Mouse (Mus musculus) cortical plate, adult 2 months (tissue): ENCODE measurements around the gene Gm49395. TPM values are rescaled to one million over a fixed set of nuclear protein-coding genes. Genes with fewer than 3 reads are reported as not detected.

Source experiments
- H3K27ac ChIP-seq: fragments of 200-500 bp; 2 replicates; pipeline ENCODE4 v1.5.1; 2012; ENCODE audit warnings: low read length, control low read depth, inconsistent platforms; ENCODE audit not compliant: insufficient read depth
- H3K4me1 ChIP-seq: fragments of 200-500 bp; 2 replicates; pipeline ENCODE4 v1.6.1; 2011; ENCODE audit warnings: low read length; ENCODE audit not compliant: control insufficient read depth, insufficient read depth
- H3K4me3 ChIP-seq: fragments of 200-500 bp; 2 replicates; pipeline ENCODE4 v1.5.1; 2011; ENCODE audit warnings: mild to moderate bottlenecking, low read length, control low read depth; ENCODE audit not compliant: insufficient read depth
- CTCF ChIP-seq: fragments of 200-500 bp; IDR thresholded peaks from 2 replicates; pipeline ENCODE4 v1.5.1; 2011; ENCODE audit warnings: mild to moderate bottlenecking, control low read depth, low read length; ENCODE audit not compliant: insufficient read depth; ENCODE audit errors: extremely low read depth
- POLR2A ChIP-seq: fragments of 200-500 bp; IDR thresholded peaks from 2 replicates; pipeline ENCODE4 v1.6.1; 2011; ENCODE audit warnings: mild to moderate bottlenecking, low read length, control low read depth; ENCODE audit not compliant: insufficient read depth; ENCODE audit errors: extremely low read depth
- polyA plus RNA-seq: library from polyadenylated mRNA; depleted of rRNA; stranded (reverse); fragments of >200 nt; gene quantifications from 2 replicates; pipeline ENCODE4 v1.2.3, GENCODE M21; 2012

Gene Gm49395
- polyA plus RNA-seq, 1 experiment = 0.54 TPM

DNA sequence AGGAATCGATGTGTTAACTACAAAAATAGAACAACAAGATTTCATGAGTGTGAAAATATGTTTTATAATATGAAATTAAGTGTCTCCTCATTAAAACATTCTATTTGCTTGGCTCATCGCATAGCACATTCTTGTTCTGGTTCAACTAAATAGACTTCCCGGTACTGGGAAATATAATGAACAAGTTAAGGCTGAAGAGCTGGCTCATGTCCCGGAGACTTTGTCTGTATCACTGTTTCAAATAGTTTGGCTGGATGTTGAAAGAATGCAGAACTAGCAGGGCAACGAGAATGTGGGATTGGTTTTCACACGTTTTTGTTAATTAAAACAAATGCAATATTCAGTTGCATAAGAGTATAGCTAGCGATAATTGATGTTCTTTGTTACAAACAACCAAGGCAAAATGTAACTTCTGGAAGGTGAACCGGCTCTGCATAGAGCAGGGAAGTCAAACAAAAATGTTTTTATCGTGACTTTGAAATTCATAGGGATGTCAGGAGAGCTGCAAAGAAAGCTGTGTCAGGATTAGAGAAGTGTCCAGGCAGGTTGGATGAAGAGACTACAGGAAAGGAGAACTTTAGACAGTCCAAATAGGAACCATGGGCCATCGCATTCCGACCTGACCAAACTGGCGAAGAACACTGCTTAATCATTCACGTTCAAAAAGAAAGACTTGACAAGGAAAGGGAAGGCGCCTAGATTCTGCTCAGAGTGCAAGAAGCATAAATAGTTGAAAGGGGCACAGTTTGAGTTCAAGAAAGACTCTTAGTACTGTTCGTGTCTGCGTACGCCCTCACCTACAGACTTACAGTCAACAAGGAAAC is 70.3 kb downstream of the Gm49395 start:
- no peak overlapping the region for H3K27ac ChIP-seq
- no peak for TF ChIP-seq CTCF
- no peaks in the 10 kb centered on the region for H3K4me1 ChIP-seq
- H3K4me3 ChIP-seq = no peak overlapping the region

DNA sequence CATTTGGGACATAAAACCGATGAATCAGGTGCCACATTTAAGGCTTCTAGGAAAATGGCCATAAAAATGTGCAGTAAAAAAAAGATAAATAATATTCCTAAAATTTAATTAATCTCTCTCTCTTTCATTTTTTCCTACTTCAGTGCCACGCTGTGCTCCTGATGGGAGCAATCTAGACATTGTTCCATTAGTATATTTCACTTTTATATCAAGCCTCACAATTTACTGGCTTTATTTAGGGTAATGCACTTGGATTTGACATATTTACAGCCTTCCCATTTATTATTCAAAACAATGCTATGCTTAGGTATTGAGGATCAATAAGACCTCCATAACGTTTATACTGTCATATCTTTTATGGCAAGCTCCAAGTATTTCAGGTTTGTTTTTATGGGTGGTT is 76.3 kb downstream of the Gm49395 start:
- no peak overlapping the region for H3K4me3 ChIP-seq
- H3K4me1 ChIP-seq = no peaks in the 10 kb centered on the region
- TF ChIP-seq POLR2A (no peak), CTCF (no peak)
- H3K27ac ChIP-seq = no peak overlapping the region

GRCm38 (mm10) chr13:115022117-115022787 is 79.5 kb downstream of the Gm49395 start:
- no peak for TF ChIP-seq CTCF
- no peak for TF ChIP-seq POLR2A
- H3K4me3 ChIP-seq = no peak overlapping the region
- H3K4me1 ChIP-seq = no peaks in the 10 kb centered on the region; the same call in 1 of the 2 replicates
- H3K27ac ChIP-seq = no peak overlapping the region

DNA sequence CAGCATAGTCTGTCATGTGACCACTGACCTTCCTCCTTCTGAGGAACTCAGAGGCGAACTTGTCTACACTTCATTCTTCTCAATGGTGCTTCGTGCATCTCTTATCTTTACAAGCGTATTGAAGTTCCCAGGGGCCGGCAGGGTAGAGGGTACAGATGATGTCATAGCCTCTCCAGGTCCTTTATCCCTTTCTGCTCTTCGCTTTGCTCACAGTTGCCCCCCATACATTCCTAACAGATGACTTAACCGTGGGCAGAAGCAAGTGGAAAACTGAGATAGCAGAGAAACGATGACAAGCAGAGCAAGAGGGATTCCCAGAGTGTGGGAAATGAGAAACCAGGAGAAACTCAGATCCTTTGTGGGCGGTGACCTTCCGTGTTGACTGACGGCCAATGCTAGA is 80.3 kb downstream of the Gm49395 start:
- Histone ChIP-seq H3K27ac (no peak overlapping the region), H3K4me1 (no peaks in the 10 kb centered on the region; the same call in 1 of the 2 replicates), H3K4me3 (no peak overlapping the region)
- no peak for TF ChIP-seq CTCF

DNA sequence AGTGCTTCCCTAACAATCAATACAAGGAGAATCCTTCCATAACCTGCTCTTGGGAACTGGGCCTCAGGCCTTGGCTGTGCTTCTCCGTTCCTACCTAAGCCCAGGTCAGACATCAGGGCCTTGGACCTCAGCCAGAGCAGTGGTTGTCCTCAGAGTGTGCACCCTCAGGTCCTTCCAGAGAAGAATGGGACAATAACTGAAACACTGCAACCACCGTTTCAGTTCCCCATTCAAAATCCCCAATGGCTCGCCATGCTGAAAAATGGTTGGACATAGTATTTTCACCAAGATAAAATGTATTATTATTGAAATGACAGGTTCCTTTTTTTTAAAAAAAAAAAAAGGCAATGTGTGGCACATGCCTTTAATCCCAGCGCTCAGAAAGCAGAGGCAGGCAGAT is 81.0 kb downstream of the Gm49395 start:
- Histone ChIP-seq H3K27ac (no peak overlapping the region), H3K4me3 (no peak overlapping the region), H3K4me1 (no peaks in the 10 kb centered on the region; the same call in 1 of the 2 replicates)
- TF ChIP-seq POLR2A (no peak), CTCF (no peak)

GRCm38 (mm10) chr13:115017545-115017944 is 84.2 kb downstream of the Gm49395 start:
- H3K4me1 ChIP-seq = no peaks in the 10 kb centered on the region; the same call in 1 of the 2 replicates
- TF ChIP-seq CTCF = no peak
- no peak for TF ChIP-seq POLR2A
- no peak overlapping the region for H3K27ac ChIP-seq
- H3K4me3 ChIP-seq = no peak overlapping the region

GRCm38 (mm10) chr13:115011547-115011946 is 90.2 kb downstream of the Gm49395 start:
- no peak overlapping the region for H3K27ac ChIP-seq
- no peaks in the 10 kb centered on the region for H3K4me1 ChIP-seq
- no peak overlapping the region for H3K4me3 ChIP-seq
- TF ChIP-seq CTCF = no peak
- no peak for TF ChIP-seq POLR2A

- no peak for TF ChIP-seq POLR2A
- no peak for TF ChIP-seq CTCF
- Histone ChIP-seq H3K4me1 (no peaks in the 10 kb centered on the region), H3K27ac (no peak overlapping the region), H3K4me3 (no peak overlapping the region)
Measured at GRCm38 (mm10) chr13:115006213-115006835, 95.4 kb downstream of the Gm49395 start.

GRCm38 (mm10) chr13:115005342-115005741 is 96.4 kb downstream of the Gm49395 start:
- TF ChIP-seq CTCF (no peak), POLR2A (no peak)

More at GRCm38 (mm10) chr13:115005342-115005741, 96.4 kb downstream of the Gm49395 start:
- Histone ChIP-seq H3K4me1 (no peaks in the 10 kb centered on the region), H3K4me3 (no peak overlapping the region), H3K27ac (no peak overlapping the region)
